Mouse (Mus musculus): ENCODE measurements at regions not wholly inside any gene's neighbourhood (a gene's known extent, or its start where the extent isn't known, plus 50 kb on each side); places are given as distances from the start of the nearest gene placed in this dataset.
A peak's percentile ranks its signal among the peaks of the same experiment; 100 is the strongest.

- DNase-seq: peak; percentile 17 to 39
Observed at GRCm38 (mm10) chr5:61863426-61863825, 54.8 kb downstream of the G6pd2 start.

Measured in cerebellum, postnatal 10 days (tissue).